Mouse (Mus musculus) olfactory bulb, adult 2 months (tissue): ENCODE measurements around the gene Kifc1.

ENCODE experiments used
- CTCF ChIP-seq: fragments of 200-500 bp; IDR thresholded peaks from 2 replicates; pipeline ENCODE4 v1.5.1; 2012; ENCODE audit warnings: low read depth, mild to moderate bottlenecking, low read length, moderate library complexity; ENCODE audit not compliant: insufficient read depth
- POLR2A ChIP-seq: fragments of 200-500 bp; IDR thresholded peaks from 2 replicates; pipeline ENCODE4 v1.6.1; 2012; ENCODE audit warnings: mild to moderate bottlenecking, low read depth, low read length, moderate library complexity; ENCODE audit not compliant: insufficient read depth

GRCm38 (mm10) chr17:33910346-33911051 is 20.0 kb upstream of the Kifc1 start:
- TF ChIP-seq POLR2A (no peak), CTCF (no peak)
